Mouse (Mus musculus): Measurements from ENCODE around the gene S100a8. TPM values are rescaled to one million over a fixed set of nuclear protein-coding genes. Genes with fewer than 3 reads are reported as not detected.

The S100a8 gene
- polyA plus RNA-seq, 1 experiment from 2014 or later, result 3.3 TPM

- Histone ChIP-seq H3K4me2 (ENCODE audit: low read length) (no peak overlapping the region), H3K4me3 (ENCODE audit: low read depth, low read length) (no peak overlapping the region), H3K27me3 (replicated peaks; ENCODE audit: control insufficient read depth, insufficient read depth, low read length) (no peaks in the 10 kb centered on the region), H3K36me3 (ENCODE audit: control insufficient read depth, insufficient read depth, low read length) (no peaks in the 10 kb centered on the region), H3K9ac (ENCODE audit: low read length) (no peak overlapping the region), H3K9me3 (replicated peaks; ENCODE audit: control insufficient read depth, low read length) (no peaks in the 10 kb centered on the region), H3K4me1 (ENCODE audit: control insufficient read depth, insufficient read depth, low read length) (no peaks in the 10 kb centered on the region), H3K27ac (ENCODE audit: low read depth, low read length) (no peak overlapping the region)
- ATAC-seq (no peak), DNase-seq (ENCODE audit: low spot score) (no peak)
- 65% methylated on average over 1 of the region's 1 CpGs for WGBS
Observed at GRCm38 (mm10) chr3:90638511-90639275, 30.1 kb upstream of the S100a8 start.

GRCm38 (mm10) chr3:90639511-90640154, 29.1 kb upstream of the S100a8 start:
- no peak overlapping the region for H3K9ac ChIP-seq (ENCODE audit: low read length)
- no peak overlapping the region for H3K27ac ChIP-seq (ENCODE audit: low read depth, low read length)
- no peak overlapping the region for H3K4me2 ChIP-seq (ENCODE audit: low read length)
- no peaks in the 10 kb centered on the region for H3K36me3 ChIP-seq (ENCODE audit: control insufficient read depth, insufficient read depth, low read length)
- H3K9me3 ChIP-seq (replicated peaks; ENCODE audit: control insufficient read depth, low read length), result no peaks in the 10 kb centered on the region
- no peaks in the 10 kb centered on the region for H3K27me3 ChIP-seq (replicated peaks; ENCODE audit: control insufficient read depth, insufficient read depth, low read length)
- H3K4me1 ChIP-seq (ENCODE audit: control insufficient read depth, insufficient read depth, low read length), result no peaks in the 10 kb centered on the region
- no peak for ATAC-seq
- no peak overlapping the region for H3K4me3 ChIP-seq (ENCODE audit: low read depth, low read length)
- 53% methylated on average over 7 of the region's 7 CpGs for WGBS
- peak; percentile 15 for DNase-seq (ENCODE audit: low spot score)

- Histone ChIP-seq H3K27ac (ENCODE audit: low read depth, low read length) (no peak overlapping the region), H3K36me3 (ENCODE audit: control insufficient read depth, insufficient read depth, low read length) (no peaks in the 10 kb centered on the region), H3K4me3 (ENCODE audit: low read depth, low read length) (no peak overlapping the region), H3K9me3 (replicated peaks; ENCODE audit: control insufficient read depth, low read length) (no peaks in the 10 kb centered on the region), H3K4me1 (ENCODE audit: control insufficient read depth, insufficient read depth, low read length) (no peaks in the 10 kb centered on the region), H3K27me3 (replicated peaks; ENCODE audit: control insufficient read depth, insufficient read depth, low read length) (no peaks in the 10 kb centered on the region), H3K9ac (ENCODE audit: low read length) (no peak overlapping the region), H3K4me2 (ENCODE audit: low read length) (no peak overlapping the region)
- ATAC-seq (no peak), DNase-seq (ENCODE audit: low spot score) (no peak)
- WGBS, result 88% methylated on average over 7 of the region's 7 CpGs
Observed at GRCm38 (mm10) chr3:90640981-90641380, 27.8 kb upstream of the S100a8 start.

GRCm38 (mm10) chr3:90644220-90644619, 24.6 kb upstream of the S100a8 start:
- ATAC-seq (no peak), DNase-seq (ENCODE audit: low spot score) (no peak)
- H3K27me3 ChIP-seq (replicated peaks; ENCODE audit: control insufficient read depth, insufficient read depth, low read length), result no peaks in the 10 kb centered on the region
- no peaks in the 10 kb centered on the region for H3K9me3 ChIP-seq (replicated peaks; ENCODE audit: control insufficient read depth, low read length)
- H3K4me3 ChIP-seq (ENCODE audit: low read depth, low read length), result no peak overlapping the region
- no peak overlapping the region for H3K27ac ChIP-seq (ENCODE audit: low read depth, low read length)
- no peaks in the 10 kb centered on the region for H3K36me3 ChIP-seq (ENCODE audit: control insufficient read depth, insufficient read depth, low read length)
- no peak overlapping the region for H3K4me2 ChIP-seq (ENCODE audit: low read length)
- H3K4me1 ChIP-seq (ENCODE audit: control insufficient read depth, insufficient read depth, low read length), result no peaks in the 10 kb centered on the region
- WGBS, result 46% methylated on average over 3 of the region's 3 CpGs
- H3K9ac ChIP-seq (ENCODE audit: low read length), result no peak overlapping the region

- WGBS, result 82% methylated on average over 1 of the region's 1 CpGs
- DNase-seq (ENCODE audit: low spot score), result no peak
- ATAC-seq, result no peak
- no peaks in the 10 kb centered on the region for H3K27me3 ChIP-seq (replicated peaks; ENCODE audit: control insufficient read depth, insufficient read depth, low read length)
- H3K4me2 ChIP-seq (ENCODE audit: low read length), result no peak overlapping the region
- no peak overlapping the region for H3K4me3 ChIP-seq (ENCODE audit: low read depth, low read length)
- no peaks in the 10 kb centered on the region for H3K4me1 ChIP-seq (ENCODE audit: control insufficient read depth, insufficient read depth, low read length)
- H3K9ac ChIP-seq (ENCODE audit: low read length), result no peak overlapping the region
- no peak overlapping the region for H3K27ac ChIP-seq (ENCODE audit: low read depth, low read length)
- no peaks in the 10 kb centered on the region for H3K36me3 ChIP-seq (ENCODE audit: control insufficient read depth, insufficient read depth, low read length)
- H3K9me3 ChIP-seq (replicated peaks; ENCODE audit: control insufficient read depth, low read length), result no peaks in the 10 kb centered on the region
Observed at GRCm38 (mm10) chr3:90647291-90647690, 21.5 kb upstream of the S100a8 start.

GRCm38 (mm10) chr3:90648981-90649380, 19.8 kb upstream of the S100a8 start:
- Histone ChIP-seq H3K4me1 (ENCODE audit: control insufficient read depth, insufficient read depth, low read length) (no peaks in the 10 kb centered on the region), H3K36me3 (ENCODE audit: control insufficient read depth, insufficient read depth, low read length) (no peaks in the 10 kb centered on the region), H3K27me3 (replicated peaks; ENCODE audit: control insufficient read depth, insufficient read depth, low read length) (no peaks in the 10 kb centered on the region), H3K9me3 (replicated peaks; ENCODE audit: control insufficient read depth, low read length) (no peaks in the 10 kb centered on the region), H3K27ac (ENCODE audit: low read depth, low read length) (no peak overlapping the region), H3K9ac (ENCODE audit: low read length) (no peak overlapping the region), H3K4me2 (ENCODE audit: low read length) (no peak overlapping the region), H3K4me3 (ENCODE audit: low read depth, low read length) (no peak overlapping the region)
- DNase-seq (ENCODE audit: low spot score), result no peak
- no peak for ATAC-seq

- DNase-seq (ENCODE audit: low spot score) (no peak), ATAC-seq (no peak)
- H3K4me2 ChIP-seq (ENCODE audit: low read length), result no peak overlapping the region
- H3K9ac ChIP-seq (ENCODE audit: low read length), result no peak overlapping the region
- no peaks in the 10 kb centered on the region for H3K36me3 ChIP-seq (ENCODE audit: control insufficient read depth, insufficient read depth, low read length)
- H3K9me3 ChIP-seq (replicated peaks; ENCODE audit: control insufficient read depth, low read length), result no peaks in the 10 kb centered on the region
- H3K4me3 ChIP-seq (ENCODE audit: low read depth, low read length), result no peak overlapping the region
- no peaks in the 10 kb centered on the region for H3K27me3 ChIP-seq (replicated peaks; ENCODE audit: control insufficient read depth, insufficient read depth, low read length)
- 90% methylated on average over 2 of the region's 2 CpGs for WGBS
- no peaks in the 10 kb centered on the region for H3K4me1 ChIP-seq (ENCODE audit: control insufficient read depth, insufficient read depth, low read length)
- H3K27ac ChIP-seq (ENCODE audit: low read depth, low read length), result no peak overlapping the region
Observed at GRCm38 (mm10) chr3:90649832-90650231, 18.9 kb upstream of the S100a8 start.

- no peaks in the 10 kb centered on the region for H3K36me3 ChIP-seq (ENCODE audit: control insufficient read depth, insufficient read depth, low read length)
- H3K27me3 ChIP-seq (replicated peaks; ENCODE audit: control insufficient read depth, insufficient read depth, low read length), result no peaks in the 10 kb centered on the region
- no peak overlapping the region for H3K4me3 ChIP-seq (ENCODE audit: low read depth, low read length)
- no peaks in the 10 kb centered on the region for H3K9me3 ChIP-seq (replicated peaks; ENCODE audit: control insufficient read depth, low read length)
- ATAC-seq, result peak; percentile 80
- peak; percentile 91 for DNase-seq (ENCODE audit: low spot score)
- 33% methylated on average over 5 of the region's 5 CpGs for WGBS
- no peaks in the 10 kb centered on the region for H3K4me1 ChIP-seq (ENCODE audit: control insufficient read depth, insufficient read depth, low read length)
- no peak overlapping the region for H3K27ac ChIP-seq (ENCODE audit: low read depth, low read length)
- H3K4me2 ChIP-seq (ENCODE audit: low read length), result no peak overlapping the region
- H3K9ac ChIP-seq (ENCODE audit: low read length), result no peak overlapping the region
Observed at GRCm38 (mm10) chr3:90652878-90653508, 15.8 kb upstream of the S100a8 start.

- H3K27ac ChIP-seq (ENCODE audit: low read depth, low read length), result no peak within 1 kb of the TSS
- no peaks in the 10 kb centered on the region for H3K36me3 ChIP-seq (ENCODE audit: control insufficient read depth, insufficient read depth, low read length)
- H3K4me3 ChIP-seq (ENCODE audit: low read depth, low read length), result no peak within 1 kb of the TSS
- no peaks in the 10 kb centered on the region for H3K27me3 ChIP-seq (replicated peaks; ENCODE audit: control insufficient read depth, insufficient read depth, low read length)
- no peaks in the 10 kb centered on the region for H3K9me3 ChIP-seq (replicated peaks; ENCODE audit: control insufficient read depth, low read length)
- no peak within 1 kb of the TSS for H3K4me2 ChIP-seq (ENCODE audit: low read length)
- DNase-seq (ENCODE audit: low spot score), result no peak
- no peaks in the 10 kb centered on the region for H3K4me1 ChIP-seq (ENCODE audit: control insufficient read depth, insufficient read depth, low read length)
- no peak within 1 kb of the TSS for H3K9ac ChIP-seq (ENCODE audit: low read length)
- no peak for ATAC-seq
Observed at GRCm38 (mm10) chr3:90653717-90654116, 15.1 kb upstream of the S100a8 start, which contains the start of gene S100a7a. Gene S100a7a (plus strand): TSS chr3:90654017.

All from forebrain, embryonic 14.5 days (tissue).